Mouse (Mus musculus) adrenal gland, postnatal 10 days (tissue): ENCODE measurements around the gene Aes. TPM values are rescaled to one million over a fixed set of nuclear protein-coding genes. Genes with fewer than 3 reads are reported as not detected.

Experiments used
- DNase-seq: peaks from one replicate; pipeline ENCODE4 v3.0.0; 2021; ENCODE audit warnings: mixed read lengths
- long read RNA-seq, 2 experiments: library from polyadenylated mRNA; stranded (forward); transcript quantifications; one replicate each; pipeline ENCODE4 v2.0.0; 2021
- total RNA-seq, 2 experiments: library from RNA; stranded (reverse); gene quantifications; 2 replicates each; pipeline ENCODE4 v1.2.3; 2021

The Aes gene
- total RNA-seq: 100 to 1,000 TPM; 541 to 611 TPM
- long read RNA-seq, experiment 1, transcript Aes-201 (7 exons, 1,411 nt): major isoform, 475 of 660 reads
- long read RNA-seq, experiment 1, partial matches to known transcripts: 2 of 660 reads
- long read RNA-seq, experiment 1, other reads (novel, unspliced or antisense): 177 of 660 reads
- long read RNA-seq, experiment 2, transcript Aes-201 (7 exons, 1,411 nt): major isoform, 427 of 525 reads
- long read RNA-seq, experiment 2, partial matches to known transcripts: 58 of 525 reads
- long read RNA-seq, experiment 2, other reads (novel, unspliced or antisense): 34 of 525 reads

GRCm38 (mm10) chr10:81559163-81559626 is at the start of gene Aes:
Gene Aes (plus strand): TSS chr10:81559488.
- peak; percentile 96 for DNase-seq

GRCm38 (mm10) chr10:81510246-81510810 is 49.0 kb upstream of the Aes start:
- DNase-seq: no peak

- DNase-seq: no peak
Measured at GRCm38 (mm10) chr10:81513798-81514197, 45.5 kb upstream of the Aes start.

GRCm38 (mm10) chr10:81517227-81517626 is 42.1 kb upstream of the Aes start:
- no peak for DNase-seq

- peak; percentile 83 for DNase-seq
Measured at GRCm38 (mm10) chr10:81518546-81518945, 40.7 kb upstream of the Aes start.

GRCm38 (mm10) chr10:81519227-81519977 is 39.9 kb upstream of the Aes start:
- no peak for DNase-seq

DNA sequence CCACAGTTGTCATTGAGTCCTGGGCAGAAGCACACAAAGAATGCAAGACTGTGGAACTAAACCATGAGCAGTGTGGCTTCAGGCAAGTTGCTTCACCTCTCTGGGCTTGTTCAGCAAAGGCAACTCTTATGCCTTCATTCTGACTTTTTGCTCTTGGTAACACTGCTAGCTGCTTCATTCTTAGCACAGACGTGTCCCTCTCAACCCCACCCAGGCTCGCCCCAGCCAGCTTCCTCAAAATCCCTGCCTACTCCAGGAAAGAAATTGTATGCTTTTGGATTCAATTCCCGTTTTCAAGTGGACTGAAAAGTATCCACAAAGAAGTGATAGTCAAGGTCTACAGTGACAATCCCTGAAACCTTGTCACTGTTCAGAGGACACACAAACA is 39.3 kb upstream of the Aes start:
- DNase-seq: no peak

DNA sequence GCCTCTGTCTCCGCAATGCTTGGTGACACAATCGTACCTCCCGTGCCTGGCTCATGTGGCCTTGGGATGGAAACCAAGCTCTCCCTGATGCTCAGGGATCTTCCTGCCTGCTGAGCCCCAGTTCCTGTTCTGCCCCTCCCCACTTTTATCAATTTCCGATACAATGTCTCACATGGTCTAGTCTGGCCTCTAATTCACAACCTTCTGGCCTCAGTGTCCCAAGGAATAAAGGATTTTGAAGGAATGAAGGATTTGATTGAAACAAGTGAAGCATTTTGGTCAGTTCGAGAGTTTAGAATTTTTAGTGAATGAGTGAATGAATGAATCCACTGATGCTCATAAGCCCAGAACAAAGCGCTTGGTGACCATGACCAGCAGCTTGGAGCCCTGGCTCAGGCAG is 36.1 kb upstream of the Aes start:
- no peak for DNase-seq

DNA sequence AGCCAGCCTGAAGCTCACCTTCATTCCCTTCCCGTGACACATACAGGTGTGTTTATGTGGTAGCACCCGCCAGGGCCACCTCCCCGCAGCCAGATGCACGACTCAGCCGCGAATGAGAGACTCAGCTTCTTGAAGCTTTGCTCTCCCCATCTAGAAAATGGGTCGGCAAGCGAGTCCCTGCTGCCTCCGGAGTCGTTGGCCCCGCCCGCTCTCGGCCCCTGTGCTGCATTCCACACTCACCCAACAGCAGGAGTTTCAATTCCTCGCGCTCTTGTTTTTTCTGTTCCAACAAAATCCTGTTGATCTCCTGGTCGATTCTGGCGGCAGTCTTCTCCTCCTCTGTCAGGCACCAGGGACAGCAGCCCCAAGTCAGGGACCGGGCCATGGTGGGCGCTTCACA is 35.7 kb upstream of the Aes start:
- DNase-seq: no peak

DNA sequence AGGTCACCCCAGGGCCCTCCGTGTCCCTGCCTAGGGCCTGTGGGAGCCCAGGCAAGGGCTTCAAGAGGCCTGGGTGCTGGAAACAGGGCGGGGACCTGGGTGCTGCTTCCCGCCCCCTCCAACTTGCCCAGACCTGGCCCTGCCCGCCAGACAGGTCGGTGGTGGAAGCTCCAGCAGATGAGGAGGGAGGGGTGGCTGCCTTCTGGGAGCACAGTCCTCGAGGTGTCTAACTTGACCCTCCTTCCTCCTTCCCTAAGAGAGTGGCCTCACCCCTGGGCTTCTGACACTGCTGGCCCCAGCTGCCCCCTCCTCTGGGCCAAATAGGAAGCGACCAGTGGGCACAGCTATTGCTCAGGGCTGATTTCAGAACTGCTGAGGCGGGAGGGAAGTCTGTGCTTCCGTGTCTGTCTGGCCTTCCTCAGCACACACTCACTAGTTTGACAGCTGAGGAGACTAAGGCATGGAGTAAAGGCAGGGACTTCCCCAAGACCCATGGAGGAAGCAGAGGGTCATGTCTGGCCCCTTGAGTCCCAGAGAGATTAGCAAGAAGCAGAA is 35.2 kb upstream of the Aes start, which contains the start of gene Gna15:
Gene Gna15 (minus strand): TSS at position 175 of the 555 bp plus-strand sequence.
- no peak for DNase-seq

DNA sequence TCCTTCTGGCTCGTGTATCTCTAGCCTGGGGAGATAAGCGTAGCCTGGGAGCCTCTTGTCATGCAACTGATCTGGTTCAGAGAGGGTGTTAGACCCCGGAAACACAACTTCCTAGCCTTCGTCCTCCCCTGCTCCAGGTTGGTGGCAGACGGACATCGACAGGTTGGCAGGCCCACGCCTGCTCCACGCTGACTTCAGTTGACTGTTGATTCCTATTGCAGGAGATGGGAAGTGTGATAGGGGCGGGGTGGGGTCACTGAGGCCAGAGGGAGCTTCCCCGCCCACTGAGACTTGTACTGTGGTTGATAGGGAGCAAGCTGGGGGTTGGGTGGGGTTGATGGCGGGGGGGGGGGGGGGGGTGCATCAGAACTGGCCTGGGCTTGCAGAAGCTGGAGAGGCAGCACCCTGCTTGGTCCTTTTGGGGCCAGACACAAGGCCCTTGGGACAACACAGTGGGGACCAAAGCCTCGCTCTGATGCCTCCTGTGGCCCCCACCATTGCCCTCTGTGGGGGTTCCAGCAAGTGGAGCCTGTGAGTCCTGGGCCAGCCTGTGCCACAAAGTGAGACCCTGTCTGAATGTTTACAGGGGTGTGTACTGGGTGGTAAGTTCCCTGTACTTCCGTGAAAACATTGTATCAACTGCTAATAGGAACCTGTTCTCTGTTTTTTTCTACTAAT is 34.1 kb upstream of the Aes start:
- no peak for DNase-seq

DNA sequence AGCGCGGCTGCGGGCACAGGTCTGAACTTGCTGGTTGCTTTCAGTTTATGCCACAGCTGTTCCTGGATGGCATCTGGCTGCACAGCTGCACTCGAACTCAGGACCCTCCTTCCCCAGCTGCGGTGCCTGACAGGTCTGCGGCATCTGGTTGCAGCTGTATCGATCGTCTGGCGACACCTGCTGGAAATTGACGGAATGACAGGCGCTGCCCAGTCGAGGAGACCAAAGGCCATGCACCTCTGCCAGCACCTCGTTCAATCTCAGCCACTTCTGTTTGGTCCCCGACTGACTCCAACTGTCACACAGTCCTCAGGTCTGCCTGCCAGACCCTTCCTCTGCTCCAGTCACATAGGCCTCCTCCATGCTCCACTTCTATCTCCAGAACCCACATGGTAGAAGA is 32.5 kb upstream of the Aes start:
- DNase-seq: peak; percentile 93

DNA sequence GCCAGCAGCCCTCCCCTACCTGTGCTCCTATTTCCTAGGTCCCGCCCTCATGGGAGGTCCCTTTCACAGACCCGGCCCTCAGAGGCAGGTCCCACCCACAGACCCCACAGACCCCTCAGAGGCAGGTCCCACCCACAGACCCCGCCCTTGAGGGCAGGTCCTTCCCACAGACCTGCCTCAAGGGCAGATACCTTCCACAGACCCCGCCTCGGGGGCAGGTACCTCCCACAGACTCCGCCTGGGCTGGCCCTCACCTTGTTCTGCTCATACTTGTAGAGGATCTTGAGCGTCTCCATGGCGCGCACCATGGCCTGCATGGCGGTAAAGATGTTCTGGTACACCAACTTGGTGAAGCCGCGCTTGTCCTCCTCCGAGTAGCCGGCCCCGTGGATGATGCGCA is 24.5 kb upstream of the Aes start:
- DNase-seq: no peak

DNA sequence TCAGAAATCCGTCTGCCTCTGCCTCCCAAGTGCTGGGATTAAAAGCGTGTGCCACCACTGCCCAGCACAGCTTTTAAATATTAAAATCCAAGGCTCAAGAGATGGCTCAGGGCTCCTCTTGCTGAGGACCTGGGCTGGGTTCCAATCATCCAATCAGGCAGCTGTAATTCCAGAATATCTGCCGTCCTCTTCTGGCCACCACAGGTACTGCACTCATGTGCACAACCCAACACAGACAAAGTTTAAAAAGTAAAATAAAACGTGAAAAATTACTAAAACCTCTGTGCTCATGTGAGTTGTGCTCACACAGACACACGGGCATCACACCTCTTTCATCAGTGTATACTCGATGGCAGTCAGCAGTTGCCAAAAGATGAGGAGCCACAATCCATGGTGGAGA is 22.6 kb upstream of the Aes start:
- no peak for DNase-seq

GRCm38 (mm10) chr10:81537429-81537828 is 21.9 kb upstream of the Aes start:
- no peak for DNase-seq

DNA sequence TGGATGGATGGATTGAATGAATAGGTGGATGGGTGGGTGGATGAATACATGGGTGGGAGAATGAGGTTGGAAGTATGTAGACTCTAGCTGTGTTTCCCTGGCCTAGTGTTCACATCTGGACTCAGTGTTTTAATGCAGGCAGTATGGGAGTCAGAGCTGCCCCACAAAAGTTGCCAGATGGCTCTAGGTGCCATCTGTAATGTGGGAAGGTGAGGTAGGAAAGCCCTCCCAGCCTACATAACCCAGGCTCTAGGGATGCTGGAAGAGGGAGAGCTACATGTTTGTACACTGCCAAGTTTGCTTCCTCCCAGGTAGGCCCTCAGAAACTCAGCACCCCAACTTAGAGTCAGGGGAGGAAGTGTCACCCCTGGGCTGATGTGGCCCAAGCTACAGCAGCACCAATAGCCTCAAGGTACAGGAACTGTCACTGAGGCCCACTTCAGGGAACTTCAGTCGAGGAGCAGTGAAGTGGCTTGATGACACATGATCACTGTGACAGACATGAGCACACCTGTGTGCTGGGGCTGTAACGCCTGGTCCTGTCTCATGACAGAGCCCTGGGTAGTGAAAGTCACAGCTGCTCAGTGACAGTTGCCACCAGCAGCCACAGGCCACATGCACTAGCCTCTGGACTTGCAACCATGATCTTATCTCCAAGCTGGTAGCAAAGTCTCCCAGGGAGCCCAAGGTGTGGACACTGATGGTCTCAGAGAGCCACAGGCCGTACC is 20.8 kb upstream of the Aes start:
- DNase-seq: no peak

DNA sequence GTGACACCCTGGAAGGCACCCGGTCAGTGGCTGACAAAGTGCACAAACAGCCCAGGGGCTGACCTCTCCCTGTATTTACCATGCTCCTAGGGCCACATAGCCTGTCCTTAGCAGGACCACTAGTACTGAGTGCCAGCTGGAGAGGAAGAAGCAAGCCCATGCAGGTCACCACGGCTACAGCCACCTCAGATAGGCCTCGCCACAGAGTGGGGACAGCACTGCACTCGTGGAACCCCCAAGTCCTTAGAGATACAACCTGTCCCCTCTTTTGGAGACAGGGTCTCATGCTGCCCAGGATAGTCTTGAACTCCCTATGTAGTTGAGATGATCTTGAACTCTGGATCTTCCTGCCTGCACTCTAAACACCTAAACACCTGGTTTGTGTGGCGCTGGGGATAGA is 17.9 kb upstream of the Aes start:
- no peak for DNase-seq

- peak; percentile 73 for DNase-seq
Measured at GRCm38 (mm10) chr10:81541803-81542202, 17.5 kb upstream of the Aes start.

GRCm38 (mm10) chr10:81542727-81543460 is 16.4 kb upstream of the Aes start:
- DNase-seq: no peak

DNA sequence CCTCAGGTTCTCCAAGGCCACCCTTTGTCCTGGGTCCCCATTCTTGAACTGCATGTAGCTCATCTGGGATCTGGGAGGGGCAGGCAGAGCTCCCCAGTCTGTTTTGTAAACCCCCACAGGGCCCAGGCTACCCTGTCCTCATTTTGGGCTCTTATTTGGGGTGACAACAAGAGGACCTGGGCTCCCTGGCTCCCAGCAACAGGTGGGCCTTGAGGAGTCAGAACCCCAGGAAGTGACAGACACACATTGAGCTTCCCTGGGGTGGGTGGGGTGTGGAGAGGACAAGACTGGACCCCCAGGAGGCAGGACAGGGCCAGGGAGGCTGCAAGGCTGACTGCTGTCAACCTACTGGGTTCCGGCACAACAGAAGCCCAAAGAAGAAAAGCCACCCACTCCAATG is 15.7 kb upstream of the Aes start:
- DNase-seq: no peak
